Mouse (Mus musculus): Measurements from ENCODE around the gene Faap20.

The Faap20 gene

GRCm38 (mm10) chr4:155290045-155290444 is 40.4 kb downstream of the Faap20 start:
- DNase-seq, result no peak

DNA sequence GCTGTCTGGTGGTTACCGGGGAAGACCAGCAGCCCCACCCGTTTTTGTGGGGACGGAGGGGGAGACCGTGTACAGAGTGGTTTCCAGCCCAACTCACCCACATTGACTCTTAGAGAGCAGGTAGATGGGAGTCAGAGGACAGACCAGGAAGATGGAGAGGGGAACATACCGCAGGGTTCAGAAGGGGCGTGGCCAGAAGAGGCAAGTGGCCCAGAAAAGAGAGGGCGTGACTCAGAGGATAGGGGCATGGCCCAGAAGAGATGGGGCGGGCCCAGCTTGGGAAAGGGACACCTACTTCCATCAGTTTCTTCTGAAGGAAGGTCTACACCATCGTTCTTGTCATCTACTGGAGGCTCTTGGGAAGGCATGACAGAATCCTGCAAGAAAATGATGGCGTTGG is 43.3 kb downstream of the Faap20 start:
- DNase-seq, result no peak

GRCm38 (mm10) chr4:155294381-155294780 is 44.8 kb downstream of the Faap20 start:
- DNase-seq, result no peak

GRCm38 (mm10) chr4:155295026-155295590 is 45.5 kb downstream of the Faap20 start:
- no peak for DNase-seq

DNA sequence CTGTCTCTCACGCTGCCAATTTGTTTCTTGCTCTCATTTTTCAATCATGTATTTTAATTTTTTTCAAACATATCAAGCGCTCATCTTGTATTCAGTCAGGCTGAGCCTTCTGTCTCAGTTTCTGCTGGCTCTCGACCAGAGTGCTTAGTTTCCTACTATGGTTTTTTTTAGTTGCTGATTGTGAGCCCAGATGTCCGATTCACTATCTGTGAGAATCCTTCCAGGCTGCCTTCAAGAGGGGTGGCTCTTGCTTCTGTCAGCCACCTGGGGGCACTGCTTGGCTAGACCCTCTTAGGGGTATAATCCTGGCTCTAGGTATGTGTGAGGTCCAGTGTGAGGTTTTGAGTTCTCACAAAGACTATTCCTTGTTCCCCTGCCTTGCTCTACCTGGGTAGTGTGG is 46.4 kb downstream of the Faap20 start:
- DNase-seq, result peak; percentile 89

- DNase-seq, result no peak
Measured at GRCm38 (mm10) chr4:155297057-155297456, 47.5 kb downstream of the Faap20 start.

- no peak for DNase-seq
Measured at GRCm38 (mm10) chr4:155298826-155299225, 49.2 kb downstream of the Faap20 start.

DNA sequence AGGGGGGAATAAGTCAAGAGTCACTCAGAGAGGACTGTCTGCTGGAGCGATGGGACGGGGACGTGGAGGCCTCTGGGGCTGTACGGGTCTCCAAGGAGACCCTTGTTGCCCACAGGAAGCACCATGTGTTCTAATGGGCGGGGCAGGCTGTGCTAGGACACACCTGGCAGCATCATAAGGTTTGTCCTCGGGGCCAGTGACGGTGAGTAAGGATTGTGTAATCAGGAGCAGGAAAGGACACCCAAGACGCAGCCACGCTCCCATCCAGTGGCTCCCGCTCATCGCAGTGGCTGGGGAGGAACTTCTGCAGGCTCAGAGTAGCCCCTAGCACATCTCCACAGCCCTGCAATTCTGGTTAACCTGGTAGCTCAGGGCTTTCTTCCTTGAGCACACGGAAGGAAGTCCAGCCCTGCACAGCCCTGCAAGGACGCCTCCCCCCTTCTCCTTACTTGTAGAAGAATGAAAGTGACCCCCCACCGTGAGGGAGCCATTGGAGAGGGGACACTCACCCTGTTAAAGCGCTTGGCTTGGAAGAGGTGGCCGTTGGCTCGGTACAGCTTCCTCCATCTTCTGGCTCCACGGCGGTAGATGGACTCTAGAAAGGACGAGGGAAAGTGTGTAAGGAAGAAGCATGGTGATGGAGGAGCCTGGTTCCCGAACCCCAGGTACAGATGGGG is 51.0 kb downstream of the Faap20 start:
- no peak for DNase-seq

DNA sequence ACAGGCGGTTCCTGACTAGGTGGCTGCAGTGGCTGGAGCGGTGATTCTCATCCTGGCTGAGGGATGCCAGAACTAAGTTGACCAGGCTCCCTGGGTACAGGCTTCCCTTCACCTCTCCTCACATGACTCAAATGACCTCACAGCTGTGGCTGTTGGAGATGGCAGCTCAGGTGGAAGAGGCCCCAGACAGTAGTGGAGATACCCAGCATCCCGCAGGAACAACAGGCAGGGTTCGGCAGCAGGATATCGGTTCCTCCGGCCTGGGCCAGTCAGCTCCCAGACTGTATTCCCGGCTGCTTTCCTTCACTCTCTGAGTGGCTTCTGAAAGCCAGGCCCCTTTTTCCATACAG is 51.5 kb downstream of the Faap20 start:
- no peak for DNase-seq

GRCm38 (mm10) chr4:155301965-155302364 is 52.4 kb downstream of the Faap20 start:
- no peak for DNase-seq

GRCm38 (mm10) chr4:155304508-155305096 is 55.0 kb downstream of the Faap20 start:
- no peak for DNase-seq

DNA sequence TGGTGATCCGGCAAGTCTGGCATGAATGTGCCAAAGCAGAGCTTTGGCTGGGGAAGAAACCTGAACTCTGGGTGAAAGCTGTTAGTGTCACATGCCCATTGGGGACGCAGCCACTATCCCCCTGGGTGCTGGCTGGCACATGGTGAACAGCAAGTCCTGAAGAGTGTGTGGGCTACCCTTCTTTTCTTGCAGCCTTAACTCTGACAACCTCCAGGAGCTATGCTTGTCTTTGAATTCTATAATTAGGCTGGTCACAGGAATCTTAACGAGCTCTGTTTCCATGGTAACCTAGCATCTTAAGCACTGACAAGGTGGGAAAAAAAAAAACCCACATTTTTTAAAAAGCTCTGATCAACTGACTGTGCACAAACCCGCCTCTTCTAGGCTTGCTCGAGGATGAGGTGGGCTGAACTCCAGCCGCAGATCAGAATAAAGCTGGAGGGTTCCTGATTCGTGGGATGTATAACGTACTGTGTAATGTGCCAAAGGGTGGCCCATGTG is 56.0 kb downstream of the Faap20 start:
- DNase-seq, result peak; percentile 73
